Mouse (Mus musculus) heart, embryonic 14.5 days (tissue): ENCODE data around the gene Ndufb10. TPM values are rescaled to one million over a fixed set of nuclear protein-coding genes. Genes with fewer than 3 reads are reported as not detected.
A peak's percentile ranks its signal among the peaks of the same experiment; 100 is the strongest.

Experiments used
- ATAC-seq: fragments of 200-750 bp; cut with Nextera tagmentation; 2 replicates; pipeline ENCODE4 v1.8.0; 2017; ENCODE audit warnings: low read depth, moderate TSS enrichment; ENCODE audit not compliant: insufficient number of reproducible peaks, insufficient read depth, low FRiP score
- H3K27ac ChIP-seq, 2 experiments: fragments of 200-500 bp in 1 of 2; fragments of 300-500 bp in 1 of 2; sonication (generic) in 1 of 2; replicated peaks in 1 of 2; 2 replicates each; pipeline ENCODE4 v1.5.1; 2012 to 2014; ENCODE audit warnings: low read depth in 2 of 2, low read length in 2 of 2, control low read depth in 1 of 2, mild to moderate bottlenecking in 1 of 2, mixed read lengths in 1 of 2; ENCODE audit not compliant: control insufficient read depth in 1 of 2, insufficient read depth in 1 of 2
- H3K27me3 ChIP-seq: fragments of 300-500 bp; sonication (generic); 2 replicates; pipeline ENCODE4 v1.6.1; 2014; ENCODE audit warnings: mild to moderate bottlenecking, low read length, control low read depth; ENCODE audit not compliant: control insufficient read depth, insufficient read depth
- H3K36me3 ChIP-seq: fragments of 300-500 bp; sonication (generic); 2 replicates; pipeline ENCODE4 v1.6.1; 2014; ENCODE audit warnings: mild to moderate bottlenecking, control low read depth, low read length, mixed read lengths; ENCODE audit not compliant: control insufficient read depth, insufficient read depth
- H3K4me1 ChIP-seq, 2 experiments: fragments of 200-500 bp in 1 of 2; fragments of 300-500 bp in 1 of 2; sonication (generic) in 1 of 2; 2 replicates each; pipeline ENCODE4 v1.6.1; 2012 to 2014; ENCODE audit warnings: low read length in 2 of 2, control low read depth in 1 of 2, mixed read lengths in 1 of 2; ENCODE audit not compliant: control insufficient read depth in 2 of 2, insufficient read depth in 2 of 2
- H3K4me2 ChIP-seq: fragments of 300-500 bp; sonication (generic); 2 replicates; pipeline ENCODE4 v1.6.1; 2014; ENCODE audit warnings: mild to moderate bottlenecking, low read length
- H3K4me3 ChIP-seq, 2 experiments: fragments of 200-500 bp in 1 of 2; fragments of 300-500 bp in 1 of 2; sonication (generic) in 1 of 2; 2 replicates each; pipeline ENCODE4 v1.5.1; 2012 to 2014; ENCODE audit warnings: low read length in 2 of 2, mild to moderate bottlenecking in 2 of 2, control low read depth in 1 of 2, low read depth in 1 of 2, moderate library complexity in 1 of 2; ENCODE audit not compliant: control insufficient read depth in 1 of 2, insufficient read depth in 1 of 2
- H3K9ac ChIP-seq: fragments of 300-500 bp; sonication (generic); 2 replicates; pipeline ENCODE4 v1.6.1; 2014; ENCODE audit warnings: mild to moderate bottlenecking, low read length
- H3K9me3 ChIP-seq: fragments of 300-500 bp; sonication (generic); 2 replicates; pipeline ENCODE4 v1.6.1; 2016; ENCODE audit warnings: low read length, control low read depth; ENCODE audit not compliant: control insufficient read depth
- WGBS: fragments of 180-500 bp; shearing (Covaris S2); extraction: QIAGEN DNeasy Blood & Tissue Kit; methylation state at CpG from one replicate; pipeline ENCODE4 v1.1.7; 2014; 5-methylcytosine and 5-hydroxymethylcytosine counted together
- polyA plus RNA-seq: library from polyadenylated mRNA; unstranded; fragments of >200 nt; fragmentation: Nextera tagmentation; extraction: Ambion mirVana; gene quantifications from 2 replicates; pipeline ENCODE4 v1.2.1, GENCODE M21; 2014

The Ndufb10 gene
- polyA plus RNA-seq, 1 experiment from 2014 or later = 564 TPM

DNA sequence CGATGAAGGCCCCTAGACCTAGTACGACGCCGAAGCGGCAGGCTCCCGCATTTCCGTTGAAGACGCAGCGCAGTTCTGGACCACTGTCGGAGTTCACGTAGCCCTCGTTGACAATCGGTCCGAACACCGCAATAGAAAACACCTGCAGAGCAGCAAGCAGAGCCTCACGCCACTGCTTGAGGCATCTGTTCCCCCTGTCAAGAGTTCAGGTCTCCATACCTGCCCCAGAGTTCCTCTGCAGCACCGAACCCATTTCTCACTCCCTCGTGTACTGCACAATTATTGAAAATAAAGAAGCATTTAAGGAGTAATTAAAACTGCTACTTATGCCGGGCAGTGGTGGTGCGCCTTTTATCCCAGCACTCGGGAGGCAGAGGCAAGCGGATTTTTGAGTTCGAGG is 36.7 kb downstream of the Ndufb10 start:
- no peak for ATAC-seq
- Histone ChIP-seq H3K4me1 (peaks cover 6 to 16% of the 10 kb centered on the region in 2 experiments; a peak in 3 of 4 replicates), H3K9me3 (no peaks in the 10 kb centered on the region), H3K27ac (no peak overlapping the region), H3K9ac (peak overlapping the region; percentile 38; the same call in 1 of the 2 replicates), H3K27me3 (peaks cover 45% of the 10 kb centered on the region), H3K4me2 (peak overlapping the region; percentile 62), H3K4me3 (peak overlapping the region; percentile 30 to 35), H3K36me3 (peaks cover 8% of the 10 kb centered on the region)
- WGBS = 21% methylated on average over 23 of the region's 23 CpGs

DNA sequence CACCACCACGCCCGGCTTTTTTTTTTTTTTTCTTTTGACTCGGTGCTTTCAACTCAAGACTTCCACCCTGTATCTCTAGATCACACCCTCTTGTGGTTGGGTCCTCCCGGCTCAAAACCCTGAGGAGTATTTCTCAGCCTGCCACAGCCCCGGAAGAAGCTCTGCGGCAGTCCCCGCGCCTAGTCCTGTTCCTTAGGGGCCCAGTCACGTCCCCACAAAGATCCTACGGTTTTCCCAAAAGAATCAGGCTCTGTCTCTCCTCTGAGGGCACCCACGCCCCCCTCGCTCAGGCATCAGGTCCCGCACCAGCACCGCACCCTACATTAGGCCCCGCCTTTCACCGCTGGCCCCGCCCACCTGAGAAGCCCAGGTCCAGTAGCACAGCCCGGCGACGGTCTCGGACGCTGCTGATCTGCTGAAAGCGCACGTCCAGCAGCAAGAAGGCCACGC is 37.1 kb downstream of the Ndufb10 start:
- peak; percentile 37; the same call in 1 of the 2 replicates for ATAC-seq
- 2% methylated on average over 23 of the region's 25 CpGs for WGBS
- Histone ChIP-seq H3K4me2 (peak overlapping the region; percentile 62), H3K9ac (peak overlapping the region; percentile 38; the same call in 1 of the 2 replicates), H3K27ac (no peak overlapping the region), H3K27me3 (peaks cover 45% of the 10 kb centered on the region), H3K36me3 (peaks cover 8% of the 10 kb centered on the region), H3K9me3 (no peaks in the 10 kb centered on the region), H3K4me1 (peaks cover 6 to 16% of the 10 kb centered on the region in 2 experiments; a peak in 3 of 4 replicates), H3K4me3 (peak overlapping the region; percentile 30 to 35)

DNA sequence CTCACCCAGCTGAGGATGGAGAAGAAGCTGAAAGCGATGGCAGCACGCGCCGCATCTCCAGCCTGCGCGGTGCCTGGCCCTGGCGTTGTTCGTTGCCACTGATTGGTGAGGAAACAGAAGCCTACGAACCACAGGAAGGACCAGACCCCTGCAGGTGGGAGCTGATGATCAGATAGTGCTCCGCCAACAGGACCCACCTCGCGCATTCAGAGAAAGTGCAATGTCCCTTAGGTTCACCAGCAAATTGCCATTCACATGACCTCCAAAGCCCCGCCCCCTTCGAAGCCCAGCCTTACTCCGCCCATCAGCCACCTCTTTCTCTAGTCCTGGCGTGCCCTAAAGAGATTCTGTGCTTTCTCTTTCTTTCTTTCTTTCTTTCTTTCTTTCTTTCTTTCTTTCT is 37.8 kb downstream of the Ndufb10 start:
- WGBS = 28% methylated on average over 16 of the region's 16 CpGs
- Histone ChIP-seq H3K4me3 (peak overlapping the region in 1 of 2 experiments; percentile 14; a peak in 1 of 4 replicates), H3K36me3 (peaks cover 11% of the 10 kb centered on the region), H3K4me2 (peak overlapping the region; percentile 46), H3K9ac (no peak overlapping the region), H3K4me1 (peaks cover 6 to 16% of the 10 kb centered on the region in 2 experiments; a peak in 3 of 4 replicates), H3K9me3 (no peaks in the 10 kb centered on the region), H3K27me3 (peaks cover 45% of the 10 kb centered on the region), H3K27ac (no peak overlapping the region)
- no peak for ATAC-seq

DNA sequence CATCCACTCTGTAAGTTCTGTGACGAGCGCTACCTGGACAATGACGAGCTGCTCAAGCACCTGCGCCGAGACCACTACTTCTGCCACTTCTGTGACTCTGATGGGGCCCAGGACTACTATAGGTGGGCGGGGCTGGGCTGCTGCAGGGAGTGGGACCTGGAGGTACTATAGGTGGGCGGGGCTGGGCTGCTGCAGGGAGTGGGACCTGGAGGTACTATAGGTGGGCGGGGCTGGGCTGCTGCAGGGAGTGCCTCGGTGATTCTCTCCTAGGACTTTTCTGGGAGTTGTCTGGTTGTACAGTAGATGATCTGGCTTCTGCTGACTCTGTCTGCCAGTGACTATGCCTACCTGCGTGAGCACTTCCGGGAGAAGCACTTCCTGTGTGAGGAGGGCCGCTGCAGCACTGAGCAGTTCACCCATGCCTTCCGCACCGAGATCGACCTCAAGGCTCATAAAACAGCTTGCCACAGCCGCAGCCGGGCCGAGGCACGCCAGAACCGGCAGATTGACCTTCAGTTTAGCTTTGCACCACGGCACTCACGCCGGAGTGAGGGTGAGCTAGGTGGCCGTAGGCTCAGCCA is 46.7 kb downstream of the Ndufb10 start:
- peaks cover 61% of the 10 kb centered on the region for H3K36me3 ChIP-seq
- no peak overlapping the region for H3K4me2 ChIP-seq
- H3K9me3 ChIP-seq = no peaks in the 10 kb centered on the region
- no peak overlapping the region for H3K9ac ChIP-seq
- H3K4me3 ChIP-seq = no peak overlapping the region
- WGBS = 92% methylated on average over 24 of the region's 24 CpGs
- no peak overlapping the region for H3K27ac ChIP-seq
- peaks cover 4 to 11% of the 10 kb centered on the region in 2 experiments for H3K4me1 ChIP-seq
- H3K27me3 ChIP-seq = no peaks in the 10 kb centered on the region
- ATAC-seq = no peak

DNA sequence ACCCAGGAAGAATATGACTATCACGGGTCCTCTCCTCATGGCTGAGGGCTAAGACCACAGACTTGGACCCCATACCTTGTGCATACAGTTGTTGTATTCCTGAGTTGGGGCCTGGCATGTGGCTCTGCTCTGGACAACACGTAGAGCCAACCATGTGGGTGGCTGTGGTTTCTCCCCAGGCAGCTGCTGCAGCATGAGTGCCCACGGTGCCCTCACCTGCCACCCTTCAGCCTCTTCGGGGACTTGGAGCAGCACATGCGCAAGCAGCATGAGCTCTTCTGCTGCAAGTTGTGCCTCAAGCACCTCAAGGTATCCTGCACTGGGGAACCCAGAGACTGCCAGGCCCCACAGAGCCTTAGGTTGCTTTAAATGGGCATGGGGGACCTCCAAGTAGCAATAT is 47.4 kb downstream of the Ndufb10 start:
- Histone ChIP-seq H3K4me1 (peaks cover 10 to 17% of the 10 kb centered on the region in 2 experiments), H3K4me2 (no peak overlapping the region), H3K9me3 (no peaks in the 10 kb centered on the region), H3K9ac (no peak overlapping the region), H3K27ac (no peak overlapping the region), H3K27me3 (no peaks in the 10 kb centered on the region), H3K4me3 (no peak overlapping the region), H3K36me3 (peaks cover 54% of the 10 kb centered on the region)
- ATAC-seq = no peak
- 97% methylated on average over 5 of the region's 5 CpGs for WGBS

DNA sequence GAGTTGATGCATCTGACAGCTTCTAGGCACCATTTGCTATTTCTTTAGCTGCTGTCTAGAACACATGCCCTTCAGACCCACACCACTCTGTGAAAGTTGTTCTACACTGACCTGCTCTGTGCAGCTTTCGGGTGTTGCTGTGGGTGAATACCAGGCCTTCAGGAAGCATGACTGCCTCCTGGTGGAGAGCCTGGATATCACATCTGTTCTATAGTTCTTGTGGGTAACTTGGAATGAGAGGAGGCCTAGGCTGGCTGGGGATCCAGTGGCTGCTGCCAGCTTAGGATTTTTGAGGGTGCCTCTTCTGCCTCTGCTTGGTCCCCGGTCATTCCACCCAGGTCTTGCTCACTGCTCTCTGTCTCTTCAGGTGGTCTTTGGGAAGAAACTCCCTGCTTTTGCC is 48.1 kb downstream of the Ndufb10 start:
- ATAC-seq = no peak
- Histone ChIP-seq H3K9me3 (no peaks in the 10 kb centered on the region), H3K4me2 (no peak overlapping the region), H3K9ac (0 out of 2 replicates have a peak overlapping the region, but pooled peaks have one; percentile 25), H3K27ac (no peak overlapping the region), H3K27me3 (no peaks in the 10 kb centered on the region), H3K36me3 (peaks cover 47% of the 10 kb centered on the region), H3K4me3 (no peak overlapping the region), H3K4me1 (peaks cover 15 to 24% of the 10 kb centered on the region in 2 experiments)
- 68% methylated on average over 2 of the region's 2 CpGs for WGBS

DNA sequence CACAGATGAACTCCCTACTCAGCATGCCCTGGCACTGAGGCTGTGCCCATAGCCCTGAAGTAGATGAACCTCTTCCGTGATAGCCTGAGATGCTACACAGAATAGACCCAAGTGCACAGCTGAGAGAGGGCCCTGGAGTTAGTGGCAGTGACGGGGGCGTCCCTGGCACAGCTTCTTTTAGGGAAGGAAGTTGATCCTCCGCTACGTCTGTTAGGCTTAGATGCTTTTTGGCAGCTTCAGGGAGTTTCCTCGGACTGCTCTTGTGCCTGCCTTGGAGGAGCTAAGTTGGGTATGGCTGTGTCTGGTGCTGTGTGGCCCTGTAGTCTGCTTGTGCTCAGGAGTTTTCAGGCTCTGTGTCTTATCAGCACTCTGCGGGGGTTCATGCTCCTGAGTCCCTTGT is 50.0 kb downstream of the Ndufb10 start:
- WGBS = 59% methylated on average over 7 of the region's 7 CpGs
- no peak for ATAC-seq
- H3K9me3 ChIP-seq = no peaks in the 10 kb centered on the region
- H3K4me2 ChIP-seq = no peak overlapping the region
- no peak overlapping the region for H3K27ac ChIP-seq
- H3K9ac ChIP-seq = no peak overlapping the region; the same call in 1 of the 2 replicates
- no peak overlapping the region for H3K4me3 ChIP-seq
- peaks cover 20 to 35% of the 10 kb centered on the region in 2 experiments for H3K4me1 ChIP-seq
- no peaks in the 10 kb centered on the region for H3K27me3 ChIP-seq
- H3K36me3 ChIP-seq = peaks cover 28% of the 10 kb centered on the region
